Mouse (Mus musculus) cerebellum, adult 18-20 months (tissue): Measurements from ENCODE around the gene Gsg1l.

ENCODE experiments used
- DNase-seq, 2 experiments: peaks; one replicate each; pipeline ENCODE4 v3.0.0; 2021

The Gsg1l gene

DNA sequence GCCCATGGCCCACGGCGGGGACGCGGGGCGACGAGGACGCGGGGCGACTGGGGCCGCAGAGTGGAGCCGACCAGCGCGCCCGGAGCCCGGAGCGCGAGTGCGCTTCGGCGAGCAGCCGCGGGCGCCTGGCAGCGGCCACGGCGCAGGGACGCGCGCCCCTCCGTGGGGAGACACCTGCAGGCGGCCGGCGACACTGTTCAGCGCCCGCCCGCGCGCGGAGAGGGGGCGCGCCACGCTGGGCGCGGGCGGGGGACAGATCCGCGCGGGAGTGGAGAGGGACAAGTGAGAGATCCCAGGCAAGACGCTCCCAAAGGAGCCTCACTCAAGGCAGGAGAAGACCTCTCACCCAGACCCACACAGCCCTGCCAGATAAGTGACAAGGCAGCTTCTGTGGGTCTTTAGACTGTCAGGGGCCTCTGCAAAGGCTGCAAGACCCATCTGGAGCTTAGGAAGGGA lies at the start of gene Gsg1l:
TSS of gene Gsg1l (minus strand) at position 126 of the 456 bp plus-strand sequence.
- DNase-seq: peak; percentile 25 to 64

DNA sequence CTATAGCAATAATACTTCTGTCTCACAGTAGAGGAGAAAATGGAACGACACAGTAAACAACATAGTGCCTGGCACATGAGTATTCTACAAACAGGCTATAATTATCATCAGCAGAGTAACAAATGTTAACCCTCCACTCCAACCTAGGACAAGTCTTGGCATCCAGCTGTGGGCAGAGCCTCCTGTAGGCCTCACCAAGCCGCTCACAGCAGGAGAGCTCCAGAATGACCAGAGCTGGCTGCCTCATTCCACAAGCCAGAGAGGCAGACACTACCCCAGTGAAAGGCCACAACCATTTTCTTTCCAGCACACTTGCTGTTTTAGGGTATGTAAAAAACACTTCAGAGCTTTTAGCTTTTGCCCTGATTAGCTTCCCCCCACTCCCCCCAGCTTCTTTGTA lies 45.5 kb upstream of the Gsg1l start:
- DNase-seq: no peak

DNA sequence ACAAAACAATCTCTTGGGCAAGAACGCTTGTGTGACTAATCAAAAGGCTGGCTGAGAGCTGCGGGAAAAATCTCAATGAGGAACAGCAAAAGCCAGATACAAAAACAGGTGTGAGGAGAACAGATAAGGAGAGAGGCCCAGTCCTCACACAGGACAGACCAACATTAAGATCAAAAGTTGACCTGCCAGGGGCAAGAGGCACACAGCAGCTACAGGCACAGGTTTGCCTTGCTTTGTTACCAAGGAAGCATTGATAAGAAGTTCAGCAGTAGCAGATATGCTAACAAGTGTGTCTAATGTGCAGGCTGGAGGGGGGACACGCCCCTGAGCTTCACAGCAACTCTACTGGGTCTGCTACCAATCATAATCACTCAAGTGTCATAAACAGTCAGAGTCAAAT lies 44.3 kb upstream of the Gsg1l start:
- DNase-seq: no peak

DNA sequence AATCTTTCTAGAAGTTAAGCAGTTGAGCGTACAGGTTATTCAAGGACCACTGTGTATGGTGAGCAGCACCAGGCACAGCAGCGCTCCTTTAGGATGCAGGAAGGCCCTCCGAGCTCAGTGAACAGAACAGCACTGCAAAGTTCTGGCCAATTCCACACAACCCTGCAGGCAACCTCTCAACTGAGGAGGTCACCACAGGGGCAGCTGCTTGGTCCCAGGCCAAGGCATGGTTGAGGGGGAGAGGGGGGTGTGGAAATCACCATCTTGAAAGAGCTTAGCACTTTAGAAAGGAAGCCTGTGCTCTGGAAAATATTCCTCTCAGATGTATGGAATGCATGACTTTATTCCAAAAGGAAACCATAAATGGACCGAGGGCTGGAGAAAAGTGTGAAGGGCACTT lies 39.3 kb upstream of the Gsg1l start:
- no peak for DNase-seq

DNA sequence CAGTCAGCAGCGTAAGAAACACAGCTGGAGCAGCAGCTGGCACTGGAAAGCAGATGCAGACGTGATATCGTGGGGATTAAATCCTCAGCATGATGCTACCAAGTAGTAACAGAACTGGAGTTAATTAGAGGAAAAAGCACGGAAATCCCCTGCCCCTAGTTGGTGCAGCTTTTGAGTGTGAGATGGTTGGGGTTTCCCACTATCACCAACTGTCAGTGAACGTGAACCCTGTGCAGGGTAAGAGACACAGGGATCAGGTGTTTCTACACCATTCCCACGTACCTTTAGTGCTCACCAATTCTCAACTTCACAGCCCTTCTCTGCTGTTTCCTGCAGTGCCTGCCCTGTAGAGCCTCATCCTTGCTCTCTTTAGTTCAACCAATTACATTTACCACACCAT lies 37.6 kb upstream of the Gsg1l start:
- DNase-seq: no peak

DNA sequence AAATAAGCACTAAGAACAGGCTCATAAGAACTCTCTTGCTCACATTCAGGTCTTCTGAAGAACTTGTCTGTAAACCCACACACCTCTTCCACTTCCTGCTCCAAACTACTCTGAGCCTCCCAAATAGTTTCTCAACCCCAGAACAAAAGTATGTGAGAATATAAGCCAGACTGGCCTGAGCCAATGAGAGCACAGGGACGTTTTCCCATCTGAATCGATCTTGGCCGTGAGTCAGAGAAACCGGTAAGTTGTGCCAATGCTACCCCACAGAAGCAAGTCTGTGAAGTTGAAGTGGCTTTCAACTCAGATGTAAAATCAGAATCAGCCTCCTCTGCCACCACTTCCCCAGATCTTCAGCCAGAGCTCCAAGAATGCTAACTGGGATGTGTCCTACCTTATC lies 31.1 kb upstream of the Gsg1l start:
- no peak for DNase-seq

DNA sequence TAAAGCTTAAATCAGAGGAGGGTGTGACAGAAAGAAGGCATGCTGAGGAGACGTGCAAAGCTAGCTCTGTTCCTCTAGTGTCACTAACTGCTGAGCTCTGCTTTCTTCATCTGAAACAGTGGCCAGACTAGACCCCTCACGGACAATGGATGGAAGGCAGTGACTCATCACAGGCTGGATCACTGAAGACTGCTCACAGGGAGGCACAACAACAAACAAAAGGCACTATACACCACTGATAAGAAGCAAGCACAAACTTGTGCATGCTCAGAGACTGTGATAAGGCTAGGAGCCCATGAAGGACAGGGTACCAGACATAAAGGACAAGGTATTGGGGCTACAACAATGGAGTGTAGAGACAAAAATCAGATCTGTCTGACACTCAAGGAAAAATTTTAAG lies 29.0 kb upstream of the Gsg1l start:
- DNase-seq: no peak

DNA sequence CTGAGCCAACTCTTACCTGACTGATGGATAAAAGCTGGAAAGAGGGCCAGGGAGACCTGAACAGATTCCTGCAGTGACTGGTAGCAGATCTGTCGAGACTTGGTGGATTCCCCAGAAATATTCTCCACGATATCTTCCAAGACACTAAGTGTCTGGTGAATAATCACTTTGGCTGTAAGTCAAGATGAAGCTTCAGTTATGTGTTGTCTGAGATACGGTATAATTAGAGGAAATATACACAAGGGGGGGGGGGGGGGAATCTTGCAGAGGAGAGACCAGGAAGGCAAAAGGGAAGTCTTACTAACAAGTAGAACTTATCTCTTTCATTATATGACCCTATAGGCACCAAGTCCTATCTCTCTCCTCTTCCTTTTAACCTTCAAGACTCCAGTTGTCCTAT lies 27.7 kb upstream of the Gsg1l start:
- no peak for DNase-seq

DNA sequence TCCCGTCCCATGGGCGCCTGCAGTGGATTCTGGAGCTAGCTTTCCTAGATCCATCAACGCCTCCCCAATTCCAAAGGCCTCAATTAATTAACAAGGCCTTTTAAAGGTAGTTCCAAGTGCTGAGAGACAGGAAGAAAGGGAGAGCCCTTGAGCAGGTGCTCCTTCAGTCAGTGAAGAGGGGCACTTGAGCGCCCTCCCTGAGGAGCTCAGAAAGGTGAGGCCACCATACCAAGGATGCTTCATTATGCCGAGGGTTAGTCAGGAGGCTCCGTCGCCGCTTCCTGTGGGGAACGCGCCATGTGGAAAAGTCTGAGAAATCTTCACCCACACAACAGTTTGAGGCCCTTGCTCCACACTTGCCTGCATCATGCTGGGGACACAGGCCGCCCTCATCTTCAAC lies 18.2 kb upstream of the Gsg1l start:
- no peak for DNase-seq

DNA sequence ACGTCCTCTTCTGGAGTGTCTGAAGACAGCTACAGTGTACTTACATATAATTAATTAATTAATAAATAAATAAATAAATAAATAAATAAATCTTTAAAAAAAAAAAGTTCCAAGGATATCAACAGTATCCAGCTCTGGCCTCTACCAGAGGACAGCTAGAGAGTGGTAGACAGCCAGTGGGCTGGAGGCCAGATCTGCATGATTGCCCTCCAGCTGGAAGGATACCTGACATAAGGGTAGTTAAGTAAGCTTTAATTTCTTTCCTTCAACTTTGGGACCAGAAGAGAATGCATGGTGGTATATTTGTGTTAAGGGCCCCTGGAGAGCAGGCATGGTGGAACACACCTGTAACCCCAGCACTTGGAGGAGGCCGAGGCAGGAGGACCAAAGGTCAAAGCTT lies 17.6 kb upstream of the Gsg1l start:
- DNase-seq: no peak

DNA sequence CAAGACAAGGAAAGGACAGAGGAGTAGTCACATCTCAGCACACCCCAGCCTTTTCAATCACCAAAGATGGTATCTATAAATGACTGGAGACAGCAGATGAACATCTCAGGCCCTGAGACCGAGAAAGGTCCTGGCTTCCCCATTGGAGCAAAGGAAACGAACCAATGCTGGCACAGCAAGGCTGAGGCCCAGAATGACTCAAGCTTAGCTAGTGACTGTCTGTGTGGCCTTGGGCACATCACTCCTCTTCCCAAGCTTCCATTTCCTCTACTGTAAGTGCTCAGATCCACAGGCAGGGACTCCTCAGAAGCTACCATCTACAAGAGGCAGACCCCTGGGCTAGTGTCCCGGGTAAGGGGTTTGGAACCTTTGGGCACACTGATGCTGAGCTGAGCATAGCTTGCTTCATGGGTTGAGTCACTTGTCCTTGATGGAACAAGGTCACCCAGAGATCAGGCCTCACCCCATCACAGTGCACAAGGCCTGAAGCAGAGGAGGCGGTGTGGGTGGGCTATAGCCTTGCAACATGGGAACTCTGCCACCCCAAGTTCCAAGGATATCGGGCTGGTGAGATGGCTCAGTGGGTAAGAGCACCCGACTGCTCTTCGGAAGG lies 17.1 kb upstream of the Gsg1l start:
- DNase-seq: no peak

DNA sequence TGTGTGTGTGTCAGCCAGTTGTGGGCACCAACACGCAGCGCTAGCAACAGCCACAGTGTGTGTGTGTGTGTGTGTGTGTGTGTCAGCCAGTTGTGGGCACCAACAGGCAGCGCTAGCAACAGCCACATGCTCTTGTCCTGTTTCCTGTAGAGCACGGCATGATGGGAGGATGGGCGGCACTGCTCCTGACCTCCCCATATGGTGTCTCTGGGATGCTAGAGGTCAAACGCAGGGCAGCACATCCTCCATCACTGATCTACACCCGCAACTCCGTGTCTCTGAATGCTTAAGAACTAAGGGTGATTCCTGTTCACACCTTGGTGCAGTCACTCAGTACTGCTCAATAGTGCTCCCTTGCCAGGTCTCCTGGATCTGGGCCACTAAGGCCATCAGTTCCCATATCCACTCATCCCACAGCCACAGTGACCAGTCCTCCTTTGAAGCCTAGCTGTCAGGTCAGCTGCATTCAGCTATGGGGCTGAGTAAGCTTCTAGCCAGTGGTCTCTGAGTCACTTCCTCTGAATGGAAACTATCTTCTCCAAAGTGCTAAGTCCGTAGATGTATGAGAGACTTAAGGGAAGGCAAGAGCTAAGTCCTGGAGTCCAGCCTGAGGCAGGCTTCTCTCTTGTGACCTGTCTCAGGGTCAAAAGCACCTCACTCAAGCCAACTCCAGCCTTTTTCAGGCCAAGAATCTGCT lies 15.2 kb upstream of the Gsg1l start:
- no peak for DNase-seq

DNA sequence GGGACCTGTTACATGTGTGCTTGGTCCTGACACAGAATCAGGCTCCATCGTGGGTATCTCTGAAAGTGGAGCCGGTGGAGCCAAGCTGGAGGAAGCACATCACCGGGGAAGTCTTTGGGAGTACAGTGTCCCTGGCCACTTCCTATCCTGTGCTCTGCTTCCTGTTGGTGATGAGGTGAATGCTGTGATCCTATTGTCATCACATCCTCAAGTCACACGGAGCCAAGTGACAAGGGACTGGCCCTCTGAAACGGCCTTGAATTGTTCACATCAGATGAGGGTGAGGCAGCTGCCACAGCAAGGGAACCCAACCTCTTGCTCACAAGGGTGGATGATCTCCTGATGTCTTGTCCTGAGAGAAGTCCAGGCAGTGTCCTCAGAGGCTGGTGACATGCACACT lies 14.4 kb upstream of the Gsg1l start:
- no peak for DNase-seq

DNA sequence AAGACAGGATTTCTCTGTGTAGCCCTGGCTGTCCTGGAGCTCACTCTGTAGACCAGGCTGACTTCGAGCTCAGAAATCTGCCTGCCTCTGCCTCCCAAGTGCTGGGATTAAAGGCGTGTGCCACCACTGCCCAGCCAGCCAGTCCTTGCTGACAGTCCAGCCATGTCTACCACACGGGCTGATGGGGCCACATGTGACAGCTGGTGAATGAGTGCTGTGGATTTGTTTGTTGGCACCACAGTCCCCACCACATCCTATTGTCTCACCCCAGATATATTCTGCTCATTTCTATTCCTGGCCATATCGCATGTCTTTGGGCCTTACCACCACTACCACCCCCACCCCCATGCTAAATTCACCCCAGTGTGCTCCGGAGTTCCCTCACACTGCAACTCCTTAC lies 12.5 kb upstream of the Gsg1l start:
- no peak for DNase-seq

DNA sequence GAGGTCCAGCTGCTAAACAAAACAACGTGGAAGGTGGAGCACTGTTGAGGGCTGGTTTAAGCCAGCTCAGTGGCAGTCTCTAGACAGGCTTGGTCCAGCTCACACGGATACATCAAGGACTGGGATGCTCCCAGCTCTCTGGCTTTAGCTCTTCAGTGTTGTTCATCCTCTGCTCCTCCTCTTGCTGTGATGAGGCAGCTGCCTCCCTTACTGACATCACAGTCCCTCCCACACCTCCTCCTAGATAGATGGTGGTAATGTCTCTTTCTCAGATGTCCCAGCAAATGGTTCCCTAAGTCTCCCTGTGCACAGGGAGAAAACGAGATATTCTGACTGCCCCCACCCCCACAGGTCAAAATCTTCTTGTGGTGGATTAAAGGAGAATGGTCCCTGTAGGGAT lies 11.0 kb upstream of the Gsg1l start:
- DNase-seq: no peak

DNA sequence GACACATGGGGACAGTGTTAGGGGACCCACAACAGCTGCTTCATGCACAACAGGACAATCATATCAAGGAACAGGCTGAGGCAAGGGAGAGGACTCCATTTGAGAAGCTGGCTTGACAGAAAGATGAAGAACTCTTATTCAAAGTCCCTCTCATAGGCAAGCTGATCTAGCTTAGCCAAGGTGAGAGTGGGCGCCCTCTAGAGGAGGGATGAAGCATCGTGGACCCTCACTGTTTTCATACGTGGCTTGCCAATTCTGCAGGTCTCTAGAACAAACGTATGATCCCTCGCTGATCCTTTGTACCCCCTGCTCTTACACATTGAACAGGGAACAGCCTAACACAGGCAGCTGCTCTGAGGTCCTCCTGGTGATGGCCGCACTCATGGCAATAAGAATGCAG lies 7.6 kb upstream of the Gsg1l start:
- peak; percentile 67 to 72 for DNase-seq

DNA sequence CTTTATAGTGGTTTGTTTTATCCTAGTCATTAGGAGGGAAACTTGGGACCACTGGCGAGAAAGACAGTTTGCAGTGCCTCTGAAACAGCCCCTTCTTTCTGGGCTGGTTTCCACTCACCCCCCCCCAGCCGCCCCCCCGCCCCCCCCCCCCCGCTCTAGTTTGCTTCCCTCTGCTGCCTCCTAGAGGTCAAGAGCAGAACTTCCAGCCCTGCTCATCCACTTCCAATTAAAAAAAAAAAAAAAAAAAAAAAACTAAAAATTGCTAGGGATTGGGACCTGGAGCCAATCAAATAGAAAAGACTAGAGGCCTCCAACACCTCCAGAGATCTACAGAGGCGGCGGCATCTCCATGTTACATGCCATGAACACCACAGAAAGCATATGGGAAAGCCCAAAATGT lies 5.9 kb upstream of the Gsg1l start:
- peak; percentile 32 to 47 for DNase-seq

DNA sequence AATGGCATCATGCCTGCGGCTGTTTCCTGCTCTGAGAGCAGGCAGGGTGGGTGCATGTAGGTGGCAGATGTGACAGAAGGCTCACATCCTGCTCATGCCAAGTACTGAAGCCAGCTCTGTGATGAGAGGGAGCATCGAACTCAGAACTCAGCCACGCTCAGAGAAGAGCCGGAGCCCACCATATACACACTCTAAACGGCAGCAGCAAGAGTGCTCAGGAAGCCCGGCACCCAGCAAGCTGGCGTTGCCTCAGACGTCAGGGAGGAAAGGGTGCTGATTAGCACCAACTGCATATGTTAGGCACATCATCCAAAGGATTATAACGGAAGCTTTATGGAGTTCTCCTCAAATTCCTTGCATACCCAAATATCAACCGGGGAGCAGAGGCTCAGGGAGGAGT lies 5.4 kb upstream of the Gsg1l start:
- no peak for DNase-seq

DNA sequence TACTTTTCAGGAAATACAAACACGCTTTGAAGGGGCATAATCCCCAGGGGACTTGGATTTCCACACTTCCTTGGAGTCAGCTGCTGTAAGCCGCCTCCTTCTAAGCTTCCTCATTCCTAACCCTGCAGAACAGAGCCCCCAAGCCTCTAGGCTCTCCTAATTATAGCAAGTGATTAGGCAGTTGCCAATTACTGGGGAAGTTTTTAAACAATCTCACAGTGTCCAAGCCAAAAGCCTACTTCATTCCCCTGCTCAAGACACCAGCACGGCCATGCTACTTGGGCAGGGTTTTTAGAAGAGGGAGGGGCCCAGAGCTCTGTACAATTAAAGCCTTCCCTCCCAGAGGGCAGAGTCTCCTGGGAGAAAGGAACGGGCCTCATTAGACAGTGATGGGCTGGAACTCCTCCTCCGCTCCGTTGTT lies 4.1 kb upstream of the Gsg1l start:
- DNase-seq: no peak

DNA sequence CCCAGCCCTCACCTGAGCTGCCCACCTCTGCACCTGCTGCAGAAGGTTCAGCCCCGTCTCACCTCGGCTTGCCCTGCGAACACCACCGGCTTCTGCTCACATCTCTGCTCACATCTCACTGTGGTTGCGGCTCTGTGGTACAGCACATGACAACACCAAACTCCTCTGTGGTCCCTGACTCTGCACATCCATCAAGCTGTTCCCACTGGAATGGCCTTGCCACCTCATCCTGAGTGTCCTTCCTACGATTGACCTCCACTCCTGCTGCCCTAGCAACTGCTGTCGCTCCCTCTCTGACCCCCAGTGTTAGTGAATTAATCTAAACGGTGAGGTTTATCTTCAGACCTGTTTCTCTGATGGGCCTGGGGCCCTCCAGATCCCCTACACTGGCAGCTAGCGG lies 2.9 kb upstream of the Gsg1l start:
- no peak for DNase-seq

DNA sequence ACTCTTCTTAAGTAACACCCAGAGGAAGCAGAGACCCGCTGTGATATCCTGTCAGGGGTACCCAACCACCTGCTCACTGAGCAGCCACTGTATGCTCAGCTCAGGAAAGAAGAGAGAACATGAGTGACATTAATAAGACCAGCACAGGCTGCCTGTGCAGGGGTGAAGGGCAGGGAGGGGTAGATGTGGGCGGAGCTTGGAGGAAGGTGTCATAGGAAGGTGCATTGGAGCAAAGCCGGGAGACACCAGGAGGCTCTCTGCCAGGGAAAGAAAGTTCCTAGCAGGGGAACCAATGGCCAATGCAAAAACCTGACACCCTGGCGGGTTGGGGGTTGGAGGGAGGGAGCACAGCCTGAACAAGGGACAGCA lies 1.8 kb upstream of the Gsg1l start:
- DNase-seq: no peak

DNA sequence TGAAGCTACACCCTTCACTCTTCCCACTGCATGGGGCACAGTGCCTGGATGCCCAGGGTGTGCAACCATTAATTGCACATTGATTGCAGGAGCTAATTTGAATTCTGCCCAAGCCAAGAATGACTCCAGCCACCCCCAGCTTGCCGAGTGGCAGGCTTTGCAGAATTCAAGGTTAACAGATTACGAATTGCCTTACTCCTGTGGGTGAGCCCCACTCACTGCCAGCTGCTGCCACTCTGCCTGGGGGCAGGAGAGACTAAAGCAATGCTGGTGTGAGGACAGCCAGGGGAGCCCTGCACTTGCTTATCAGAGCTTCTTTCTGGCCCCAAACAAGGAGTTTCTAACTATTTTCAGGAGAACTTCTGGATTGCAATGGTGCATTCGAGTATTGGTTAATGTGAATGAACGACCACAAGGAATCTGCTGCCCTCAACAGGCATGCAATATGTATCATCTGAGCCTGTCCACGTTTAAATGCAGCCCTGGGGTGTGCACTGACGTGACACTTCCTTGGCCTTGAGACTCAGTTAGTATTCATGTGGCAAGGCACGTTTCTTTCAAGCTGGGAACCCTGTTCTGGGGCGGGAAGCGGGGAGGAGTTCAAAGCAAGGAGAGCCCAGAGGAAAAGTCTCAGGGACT lies 1.2 kb upstream of the Gsg1l start:
- no peak for DNase-seq

DNA sequence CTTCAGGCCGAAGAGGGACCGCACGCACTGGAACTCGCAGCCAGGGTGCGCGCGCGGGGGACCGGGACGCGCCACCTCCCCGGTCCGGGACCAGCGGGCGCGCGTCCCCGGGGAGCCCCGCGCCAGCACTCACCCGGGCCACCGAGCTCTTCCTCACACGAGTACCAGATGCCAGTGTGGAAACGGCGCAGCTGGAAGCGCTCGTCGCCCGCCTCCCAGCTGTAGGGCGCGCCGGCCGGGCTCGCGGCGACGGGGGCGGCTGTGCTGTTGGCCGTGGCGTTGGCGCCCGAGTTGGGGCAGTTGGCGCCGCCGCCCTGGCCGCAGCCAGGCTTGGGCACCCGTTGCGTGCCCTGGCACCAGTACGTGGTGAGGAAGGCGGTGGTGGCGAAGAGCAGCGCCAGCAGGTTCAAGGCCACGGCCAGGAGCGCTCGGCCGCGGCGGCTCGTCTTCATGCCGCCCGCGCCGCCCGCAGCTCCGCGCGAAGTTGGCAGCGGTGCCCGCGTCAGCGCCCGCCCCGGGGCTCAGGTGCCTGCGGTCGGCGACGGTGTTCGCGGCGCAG lies 405 bp downstream of the Gsg1l start:
- peak; percentile 41 to 67 for DNase-seq

DNA sequence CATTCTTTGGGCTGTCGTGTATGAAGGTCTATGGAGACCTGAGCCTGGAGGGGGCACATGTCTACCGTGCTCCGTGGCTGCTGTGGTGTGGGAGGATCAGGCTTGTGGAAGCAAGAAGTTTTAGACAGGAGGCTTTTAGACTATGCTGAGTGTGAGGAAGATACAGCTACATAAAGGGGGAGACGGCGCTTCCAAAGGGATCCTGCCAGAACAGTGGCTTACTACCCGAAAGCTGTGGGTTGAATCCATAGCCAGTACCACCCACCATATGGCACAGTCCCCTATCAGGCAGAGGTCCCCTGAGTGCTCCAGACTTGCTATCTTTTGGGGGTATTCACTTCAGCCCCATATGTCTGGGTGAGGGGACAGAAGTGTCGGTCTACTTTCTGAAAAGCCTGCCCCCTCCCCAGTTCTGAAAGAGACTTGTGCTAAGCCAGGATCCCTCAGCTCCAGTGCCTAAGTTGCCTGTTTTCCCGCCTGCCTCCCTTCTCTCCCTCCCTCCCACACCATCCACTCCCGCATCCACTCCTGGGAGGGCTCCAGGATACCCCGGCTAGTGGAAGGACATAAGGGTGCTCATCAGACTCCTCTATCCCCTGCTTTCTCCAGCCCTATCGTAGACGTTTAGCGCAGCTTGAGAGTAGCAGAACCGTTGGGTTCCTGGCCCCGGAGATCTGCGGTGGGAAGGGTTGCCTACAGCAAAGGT lies 1.1 kb downstream of the Gsg1l start:
- no peak for DNase-seq
